Mouse (Mus musculus): Measurements from ENCODE around the gene Ireb2. TPM values are rescaled to one million over a fixed set of nuclear protein-coding genes. Genes with fewer than 3 reads are reported as not detected.

The Ireb2 gene
- polyA plus RNA-seq (2012; rRNA removed) = 50.1 and 59.2 TPM in 2 replicates

DNA sequence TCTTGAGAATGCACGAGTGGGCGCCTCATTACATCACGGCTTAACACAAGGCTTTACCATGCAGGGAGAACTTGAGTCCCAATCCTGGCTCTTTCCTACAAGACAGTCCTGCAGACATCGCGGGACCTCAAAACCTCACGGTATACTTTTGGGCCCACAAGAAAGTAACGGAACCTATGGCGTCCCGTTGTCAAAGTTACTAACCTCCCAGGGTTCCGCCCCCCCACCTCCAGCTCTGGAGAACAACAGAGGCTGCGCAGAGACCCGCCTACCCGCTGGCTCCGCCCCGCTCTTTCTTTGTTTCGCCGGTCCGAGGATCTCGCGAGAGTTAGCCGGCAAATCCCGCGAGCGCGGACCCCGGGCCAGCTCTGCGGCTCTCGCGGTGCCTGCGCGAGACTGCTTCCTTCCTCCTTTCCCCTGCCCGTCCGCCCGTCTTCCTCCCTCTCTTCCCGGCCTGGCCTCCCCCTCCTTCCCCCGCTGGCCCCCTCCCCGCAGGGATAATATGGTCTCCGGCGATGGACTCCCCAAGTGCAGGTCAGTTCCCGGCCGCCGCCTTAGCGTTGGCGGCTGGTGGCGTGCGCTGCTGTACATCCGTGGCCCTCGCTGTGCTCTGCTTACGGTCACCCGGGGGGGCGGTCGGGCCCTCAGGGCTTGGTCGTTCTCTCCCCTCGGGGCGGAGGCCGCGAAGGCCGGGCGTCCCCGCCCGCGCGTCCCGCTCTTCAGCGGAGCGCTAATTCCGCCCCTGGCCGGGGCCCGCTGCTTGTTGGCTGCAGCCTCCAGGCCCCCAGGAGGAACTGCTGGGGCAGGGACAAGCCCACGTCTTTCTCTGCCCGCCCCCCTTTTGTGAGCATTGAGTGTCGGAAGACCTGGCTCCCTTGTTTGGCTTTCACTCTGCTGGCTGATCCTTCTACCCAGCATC is at the start of gene Ireb2:
Gene Ireb2, plus strand, starts transcription at position 427 of the 919 bp plus-strand sequence.

DNA sequence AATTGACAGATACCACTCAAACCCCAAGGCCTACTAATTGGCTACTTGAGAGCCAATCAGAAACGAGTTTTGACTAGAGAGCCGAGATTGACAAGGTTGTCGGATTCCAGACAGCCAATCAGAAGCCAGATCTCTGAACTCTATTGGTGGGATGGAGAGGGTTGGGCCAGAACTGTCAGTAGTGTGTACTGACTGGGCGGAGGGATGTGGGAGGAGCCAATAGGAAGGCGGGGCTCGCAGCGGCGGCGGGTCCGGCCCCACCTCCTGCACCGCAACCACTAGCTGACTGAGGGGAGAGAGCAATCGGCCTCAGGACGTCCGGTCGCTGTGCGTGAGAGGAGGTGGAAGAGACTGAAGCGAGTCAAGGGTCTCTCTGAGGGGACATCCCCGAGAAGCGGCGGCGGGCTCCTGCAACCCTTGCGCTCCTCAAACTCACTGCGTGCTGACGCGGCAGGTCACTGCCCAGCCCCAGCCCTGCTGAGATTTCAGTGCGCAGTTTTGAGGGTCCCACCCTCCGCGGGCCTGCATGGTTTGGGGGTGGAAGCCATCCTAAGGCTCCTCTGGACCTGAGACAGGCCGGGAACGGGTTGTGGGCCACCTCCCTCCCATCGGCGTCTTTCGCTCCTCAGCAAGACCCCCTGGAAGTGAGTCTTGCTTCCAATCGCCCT is 53.6 kb downstream of the Ireb2 start, which contains the start of gene Hykk:
Gene Hykk, plus strand, starts transcription at position 274 of the 668 bp plus-strand sequence.

DNA sequence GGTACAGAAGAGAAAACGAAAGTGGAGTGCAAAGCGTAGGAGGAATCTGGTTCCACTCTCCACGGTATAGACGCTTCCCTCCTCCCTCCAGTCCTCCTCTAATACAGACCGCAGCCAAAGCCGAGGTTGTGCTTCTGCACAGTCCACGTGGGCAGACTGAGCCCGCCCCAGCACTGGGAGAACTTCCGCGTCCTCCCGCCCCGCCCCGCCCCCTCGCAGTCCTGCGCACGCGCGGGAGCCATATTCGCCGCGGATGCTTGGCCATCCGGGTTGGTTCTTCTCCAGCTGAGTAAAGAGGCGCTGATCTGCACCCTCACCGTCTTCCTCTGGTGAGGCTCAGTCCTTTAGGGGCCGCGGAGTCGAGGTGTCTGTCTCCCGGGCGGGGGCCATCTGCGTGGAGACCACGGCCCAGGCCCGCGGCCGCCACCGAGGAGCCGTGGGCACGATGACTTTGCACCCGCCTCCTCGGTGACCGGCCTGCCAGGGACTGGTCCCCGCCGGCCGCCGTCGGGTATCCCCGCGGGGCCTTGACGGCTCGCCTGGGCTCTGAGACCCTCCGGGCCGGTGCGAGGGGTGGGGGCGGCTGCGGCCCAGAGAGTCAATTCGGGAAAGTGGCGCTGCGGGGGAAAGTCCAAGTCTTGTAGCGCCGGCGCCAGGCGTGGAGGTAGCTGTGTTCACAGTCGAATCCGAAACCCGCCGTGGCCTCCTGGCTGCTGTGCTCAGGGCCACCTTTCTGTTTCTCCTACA is 87.2 kb downstream of the Ireb2 start, which contains the start of the genes Psma4 and AY074887:
Gene Psma4, plus strand, starts transcription at position 216 of the 747 bp plus-strand sequence.
Gene AY074887, minus strand, starts transcription at position 424 of the 747 bp plus-strand sequence.

Other genes starting within 250 kb of the Ireb2 start
- gene Acsbg1, start 201.9 kb upstream of the Ireb2 start, polyA plus RNA-seq (2012; rRNA removed) = 11.7 and 13.9 TPM in 2 replicates
- 5.9 and 7.4 TPM in 2 replicates for gene Dnaja4, start 164.9 kb upstream of the Ireb2 start, polyA plus RNA-seq (2012; rRNA removed)
- gene Wdr61, start 129.3 kb upstream of the Ireb2 start, polyA plus RNA-seq (2012; rRNA removed) = 81.3 and 88.3 TPM in 2 replicates
- gene Crabp1, start 99.0 kb upstream of the Ireb2 start, polyA plus RNA-seq (2012; rRNA removed) = 171 and 292 TPM in 2 replicates
- gene Hykk, start 53.5 kb downstream of the Ireb2 start, polyA plus RNA-seq (2012; rRNA removed) = 1.7 and 2.1 TPM in 2 replicates
- gene Psma4, start 87.0 kb downstream of the Ireb2 start, polyA plus RNA-seq (2012; rRNA removed) = 215 and 236 TPM in 2 replicates
- 0.20 and 0.46 TPM in 2 replicates for gene AY074887, start 87.2 kb downstream of the Ireb2 start, polyA plus RNA-seq (2012; rRNA removed)
- 2.4 and 3.4 TPM in 2 replicates for gene Chrna5, start 117.1 kb downstream of the Ireb2 start, polyA plus RNA-seq (2012; rRNA removed)
- gene Chrna3, start 162.8 kb downstream of the Ireb2 start, polyA plus RNA-seq (2012; rRNA removed) = 9.1 and 9.4 TPM in 2 replicates
- 1.2 and 1.6 TPM in 2 replicates for gene Chrnb4, start 185.0 kb downstream of the Ireb2 start, polyA plus RNA-seq (2012; rRNA removed)

Data from central nervous system, embryonic 14 days (tissue).